Comparison of ENCODE assay signal across 8 mouse cellular contexts in genomic region chr16:89816506-89817172, GRCm38 (mm10).
DNase-seq lines count a peak whose midpoint lies in the region; ATAC-seq and TF ChIP-seq lines count a peak whose summit lies in the region.

No protein-coding gene starts in this region.

- H3K9me3 ChIP-seq in heart, embryonic 15.5 days (replicated peaks): no peaks in the 10 kb centered on the region
- H3K9me3 ChIP-seq in embryonic facial prominence, embryonic 13.5 days: no peaks in the 10 kb centered on the region
- no peaks in the 10 kb centered on the region for H3K9me3 ChIP-seq in lung, postnatal 0 days (ENCODE audit: low read length)

- H3K4me3 ChIP-seq in heart, embryonic 15.5 days: no peak overlapping the region
- H3K4me3 ChIP-seq in embryonic facial prominence, embryonic 13.5 days: no peak overlapping the region
- peak overlapping the region; percentile 36; the same call in 1 of the 2 replicates for H3K4me3 ChIP-seq in lung, postnatal 0 days (ENCODE audit: low read depth, low read length)

- TF ChIP-seq EP300 in lung, postnatal 0 days (IDR thresholded peaks at IDR 0.05): 0 out of 2 replicates have a peak, but pooled peaks have one; percentile 18

- no peak overlapping the region for H3K9ac ChIP-seq in heart, embryonic 15.5 days
- H3K9ac ChIP-seq in embryonic facial prominence, embryonic 13.5 days: no peak overlapping the region
- H3K9ac ChIP-seq in lung, postnatal 0 days (replicated peaks; ENCODE audit: low read depth): no peak overlapping the region

- no peak for DNase-seq in heart, postnatal 4 days
- peak; percentile 71 for DNase-seq in lung, postnatal 0 days (ENCODE audit: low spot score)
- no peak for DNase-seq in layer of hippocampus, postnatal 36 days
- no peak for DNase-seq in c-Kit-positive CD71-positive TER-119-positive erythroid progenitor cells, embryonic 14.5 days (ENCODE audit: low spot score)
- no peak for DNase-seq in thymus, postnatal 10 days (ENCODE audit: low spot score in 2 of 2)

- H3K36me3 ChIP-seq in heart, embryonic 15.5 days: no peaks in the 10 kb centered on the region
- peaks cover 26% of the 10 kb centered on the region for H3K36me3 ChIP-seq in embryonic facial prominence, embryonic 13.5 days
- H3K36me3 ChIP-seq in lung, postnatal 0 days (ENCODE audit: insufficient read depth, low read length): no peaks in the 10 kb centered on the region

- no peak for ATAC-seq in heart, embryonic 15.5 days (replicated peaks; ENCODE audit: insufficient number of reproducible peaks, insufficient read depth, low FRiP score, low read depth)
- ATAC-seq in CD4-positive, CD25-positive, alpha-beta regulatory T cell, adult 4 months: peak; percentile 68
- no peak for ATAC-seq in embryonic facial prominence, embryonic 13.5 days (ENCODE audit: insufficient number of reproducible peaks, insufficient read depth, low FRiP score, low TSS enrichment, low read depth)
- peak; percentile 90 for ATAC-seq in lung, postnatal 0 days

- peaks cover 26% of the 10 kb centered on the region for H3K4me1 ChIP-seq in heart, embryonic 15.5 days (replicated peaks)
- H3K4me1 ChIP-seq in embryonic facial prominence, embryonic 13.5 days: peaks cover 17% of the 10 kb centered on the region
- peaks cover 8% of the 10 kb centered on the region for H3K4me1 ChIP-seq in lung, postnatal 0 days (ENCODE audit: insufficient read depth, low read depth, low read length)

- 0 out of 2 replicates have a peak, but pooled peaks cover 11% of the 10 kb centered on the region for H3K27me3 ChIP-seq in heart, embryonic 15.5 days
- H3K27me3 ChIP-seq in embryonic facial prominence, embryonic 13.5 days: peaks cover 7% of the 10 kb centered on the region; the same call in 1 of the 2 replicates
- peaks cover 5% of the 10 kb centered on the region; the same call in 1 of the 2 replicates for H3K27me3 ChIP-seq in lung, postnatal 0 days (replicated peaks; ENCODE audit: insufficient read depth, low read length)

- peak overlapping the region; percentile 93; the same call in 1 of the 2 replicates for H3K4me2 ChIP-seq in heart, embryonic 15.5 days
- H3K4me2 ChIP-seq in embryonic facial prominence, embryonic 13.5 days: peak overlapping the region; percentile 84; the same call in 1 of the 2 replicates
- H3K4me2 ChIP-seq in lung, postnatal 0 days (replicated peaks; ENCODE audit: low read depth, low read length): peak overlapping the region; percentile 56

- H3K27ac ChIP-seq in heart, embryonic 15.5 days: no peak overlapping the region
- H3K27ac ChIP-seq in embryonic facial prominence, embryonic 13.5 days: no peak overlapping the region
- H3K27ac ChIP-seq in lung, postnatal 0 days (ENCODE audit: low read length): no peak overlapping the region

- no peak for TF ChIP-seq CTCF in lung, postnatal 0 days (IDR thresholded peaks at IDR 0.05)

- WGBS in heart, embryonic 15.5 days: 53% methylated on average over 13 of the region's 13 CpGs
- 49% methylated on average over 13 of the region's 13 CpGs for WGBS in embryonic facial prominence, embryonic 13.5 days
- 26% methylated on average over 13 of the region's 13 CpGs for WGBS in lung, postnatal 0 days

Comparison
In these comparisons a context has a peak if more than half of its experiments do, and no peak if none do; other contexts are left out.
1. ATAC-seq: peak in CD4-positive, CD25-positive, alpha-beta regulatory T cell, adult 4 months (single experiment) and lung, postnatal 0 days (single experiment); none in heart, embryonic 15.5 days (single experiment) and embryonic facial prominence, embryonic 13.5 days (single experiment).
2. Peak in every context shown above with its lines, with median percentiles within 50 percentile points of each other: H3K4me2 ChIP-seq.